Mouse (Mus musculus): ENCODE results near the gene Olfr1157. TPM values are rescaled to one million over a fixed set of nuclear protein-coding genes. Genes with fewer than 3 reads are reported as not detected.

Gene Olfr1157
- total RNA-seq (2023), result not detected

DNA sequence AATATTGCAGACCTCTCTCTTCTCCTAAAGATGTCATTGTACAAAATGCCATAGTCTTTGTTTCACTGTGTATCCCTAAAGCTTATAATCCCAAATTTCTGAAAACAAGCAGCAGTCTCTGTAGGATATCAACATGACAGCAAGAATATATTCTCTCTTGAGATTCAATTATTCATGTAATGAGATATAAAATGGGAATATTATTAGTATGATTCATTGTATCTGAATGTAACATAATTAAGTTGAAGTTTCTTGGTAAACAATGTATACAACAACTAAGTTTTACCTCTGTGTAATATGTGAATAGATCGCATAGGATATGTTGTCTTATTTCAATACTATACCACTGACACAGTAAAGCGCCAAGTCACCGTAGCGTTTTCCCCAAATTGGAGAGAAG lies at the start of gene Olfr1157:
Gene Olfr1157 (minus strand): TSS at position 101 of the 400 bp plus-strand sequence.

DNA sequence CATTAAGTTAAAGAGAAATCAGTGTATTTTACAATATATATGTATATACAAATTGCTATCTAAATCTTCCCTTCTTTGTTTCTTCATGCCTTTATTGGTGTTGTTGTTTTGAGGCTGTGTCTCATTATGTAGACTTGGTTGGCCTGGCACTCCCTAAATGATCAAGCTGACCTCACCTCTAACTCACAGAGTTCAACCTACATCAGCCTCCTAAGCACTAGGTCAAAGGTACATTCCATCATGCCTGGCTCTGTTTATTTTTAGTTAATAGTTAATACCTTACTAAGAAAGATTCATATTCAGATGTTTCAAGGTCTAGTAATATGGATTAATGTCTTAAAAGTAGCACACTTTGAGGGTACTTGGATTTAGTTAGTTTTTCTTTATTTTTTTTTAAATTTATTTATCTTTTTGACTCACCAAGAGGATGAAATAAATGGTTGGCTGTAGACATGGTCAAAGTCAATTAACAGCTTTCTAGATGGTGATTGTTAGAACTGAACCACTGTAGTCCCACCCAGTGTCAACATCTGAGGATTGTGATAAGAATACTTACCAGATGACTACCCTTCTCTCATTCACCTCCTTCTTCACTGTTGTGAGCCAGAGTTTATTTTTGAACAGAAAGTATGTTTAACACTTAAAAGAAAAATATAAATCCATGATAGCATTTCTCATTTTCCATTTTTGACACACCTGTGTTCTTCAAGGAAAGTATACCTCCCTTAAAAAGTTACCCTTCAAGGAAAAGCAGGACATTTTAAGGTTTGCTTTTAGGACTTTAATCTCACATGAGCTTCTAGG lies 39.6 kb upstream of the Olfr1157 start, which contains the start of gene Olfr1160:
Gene Olfr1160 (minus strand): TSS at position 754 of the 804 bp plus-strand sequence.

DNA sequence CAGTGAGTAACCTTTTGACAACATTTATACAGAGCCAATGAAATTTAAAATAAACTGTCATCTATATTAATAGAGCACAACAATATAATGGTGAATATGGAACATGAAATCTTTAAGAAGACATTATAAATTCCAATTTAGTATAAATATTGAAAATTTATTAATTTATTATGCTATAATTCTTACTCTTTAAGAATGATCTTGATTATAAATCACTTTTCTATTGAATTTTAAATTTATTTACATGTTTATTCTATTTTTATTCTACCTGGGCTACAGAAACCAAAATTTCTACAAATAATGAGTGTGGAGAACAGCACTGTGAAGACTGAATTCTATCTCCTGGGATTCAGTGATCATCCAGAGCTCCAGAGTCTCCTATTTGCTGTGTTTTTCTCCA lies 21.7 kb upstream of the Olfr1157 start, which contains the start of gene Olfr1158:
Gene Olfr1158 (plus strand): TSS at position 301 of the 400 bp plus-strand sequence.

DNA sequence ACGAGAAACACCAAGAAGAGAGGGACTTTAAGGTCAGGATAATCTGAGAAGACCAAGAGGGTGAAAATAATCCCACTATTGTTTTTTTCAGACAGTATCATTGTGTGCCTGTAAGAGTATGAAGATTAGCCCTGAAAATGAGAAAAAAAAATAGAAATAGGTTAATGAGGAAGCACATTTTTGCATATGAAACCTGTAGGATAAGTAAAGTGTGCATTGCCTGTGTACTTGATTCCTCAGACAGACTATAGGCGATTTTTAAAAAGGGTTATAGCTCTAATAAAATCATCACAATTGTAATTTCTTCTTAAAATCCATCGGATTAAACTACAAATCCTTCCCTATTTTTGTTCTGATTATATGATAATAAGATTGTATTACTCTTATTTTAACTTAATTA lies 6.5 kb upstream of the Olfr1157 start, which contains the start of gene Olfr74:
Gene Olfr74 (minus strand): TSS at position 101 of the 400 bp plus-strand sequence.

DNA sequence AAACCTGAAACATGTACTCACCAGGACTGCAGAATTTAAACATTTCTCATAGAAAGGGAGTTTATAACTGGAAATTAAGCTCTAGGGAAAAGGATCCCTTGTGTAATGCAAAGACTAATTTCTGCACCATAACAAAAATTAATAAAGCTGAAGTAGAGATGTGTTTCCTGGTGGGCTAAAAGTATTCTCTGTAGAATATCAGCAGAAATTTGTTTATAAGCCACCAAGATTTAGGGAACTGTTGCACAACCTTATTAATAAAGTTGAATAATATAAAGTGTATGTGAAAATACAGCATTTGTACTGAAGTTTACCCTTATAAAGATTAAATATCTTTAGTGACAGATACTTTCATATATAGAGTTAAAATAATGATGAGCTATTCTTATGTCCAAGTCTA lies 15.1 kb downstream of the Olfr1157 start, which contains the start of gene Olfr1156:
Gene Olfr1156 (minus strand): TSS at position 101 of the 400 bp plus-strand sequence.

DNA sequence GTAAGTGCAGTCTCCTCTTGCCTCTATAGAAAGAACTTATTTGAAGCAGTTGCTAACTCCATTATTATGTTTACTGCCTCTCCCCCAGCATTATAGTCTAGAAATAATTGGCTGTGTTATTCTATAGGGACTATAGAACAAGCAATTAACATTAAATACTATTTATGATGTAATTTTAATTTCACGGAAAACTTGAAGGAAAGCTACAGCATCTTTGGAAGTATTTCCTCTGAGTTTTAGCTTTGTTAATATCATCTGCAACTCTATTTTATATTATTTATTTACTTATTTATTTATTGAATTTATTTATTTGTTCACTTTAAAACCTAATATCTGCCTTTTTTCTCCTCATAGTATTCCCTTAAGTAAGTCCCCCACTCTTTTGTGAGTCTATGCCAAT lies 23.1 kb downstream of the Olfr1157 start, which contains the start of gene Olfr1155:
Gene Olfr1155 (minus strand): TSS at position 101 of the 400 bp plus-strand sequence.

Other genes starting within 250 kb of the Olfr1157 start
- gene Olfr1138, start 228.3 kb downstream of the Olfr1157 start, total RNA-seq (2023), result not detected
- gene Olfr1140, start 224.5 kb downstream of the Olfr1157 start, total RNA-seq (2023), result not detected
- not detected for gene Olfr1141, start 214.3 kb downstream of the Olfr1157 start, total RNA-seq (2023)
- not detected for gene Olfr152, start 188.8 kb downstream of the Olfr1157 start, total RNA-seq (2023)
- gene Olfr1143, start 167.7 kb downstream of the Olfr1157 start, total RNA-seq (2023), result not detected
- not detected for gene Olfr1145, start 158.5 kb downstream of the Olfr1157 start, total RNA-seq (2023)
- gene Olfr1148, start 137.8 kb downstream of the Olfr1157 start, total RNA-seq (2023), result not detected
- gene Olfr1150-ps1, start 124.3 kb downstream of the Olfr1157 start, total RNA-seq (2023), result not detected
- gene Olfr1151, start 112.4 kb downstream of the Olfr1157 start, total RNA-seq (2023), result not detected
- not detected for gene Olfr1152, start 101.8 kb downstream of the Olfr1157 start, total RNA-seq (2023)
- not detected for gene Olfr1153, start 73.3 kb downstream of the Olfr1157 start, total RNA-seq (2023)
- gene Olfr1154, start 63.1 kb downstream of the Olfr1157 start, total RNA-seq (2023), result not detected
- gene Olfr1155, start 23.2 kb downstream of the Olfr1157 start, total RNA-seq (2023), result not detected
- gene Olfr1156, start 15.2 kb downstream of the Olfr1157 start, total RNA-seq (2023), result not detected
- not detected for gene Olfr74, start 6.4 kb upstream of the Olfr1157 start, total RNA-seq (2023)
- gene Olfr1158, start 21.8 kb upstream of the Olfr1157 start, total RNA-seq (2023), result not detected
- not detected for gene Olfr1160, start 40.0 kb upstream of the Olfr1157 start, total RNA-seq (2023)
- not detected for gene Olfr1161, start 54.5 kb upstream of the Olfr1157 start, total RNA-seq (2023)
- gene Olfr73, start 69.4 kb upstream of the Olfr1157 start, total RNA-seq (2023), result not detected
- gene Olfr1162, start 82.8 kb upstream of the Olfr1157 start, total RNA-seq (2023), result not detected
- gene Olfr1163, start 103.5 kb upstream of the Olfr1157 start, total RNA-seq (2023), result not detected
- gene Olfr1164, start 125.7 kb upstream of the Olfr1157 start, total RNA-seq (2023), result not detected
- gene Olfr1166, start 160.0 kb upstream of the Olfr1157 start, total RNA-seq (2023), result not detected
- not detected for gene Olfr1167, start 186.9 kb upstream of the Olfr1157 start, total RNA-seq (2023)
- not detected for gene Olfr1168, start 213.6 kb upstream of the Olfr1157 start, total RNA-seq (2023)

Data from CD8-positive naive resting alpha-beta T cell, adult 57 days (primary cell).